Mouse (Mus musculus): ENCODE data around the gene Vta1.

- TF ChIP-seq CTCF (IDR thresholded peaks at IDR 0.05; ENCODE audit: low read depth, low read length): no peak
- no peak for TF ChIP-seq POLR2A (IDR thresholded peaks at IDR 0.05; ENCODE audit: borderline replicate concordance, low read depth, low read length)
Measured at GRCm38 (mm10) chr10:14618301-14618700, 87.1 kb downstream of the Vta1 start.
